Comparison of ENCODE assay signal across 12 mouse cellular contexts in the genomic region with DNA sequence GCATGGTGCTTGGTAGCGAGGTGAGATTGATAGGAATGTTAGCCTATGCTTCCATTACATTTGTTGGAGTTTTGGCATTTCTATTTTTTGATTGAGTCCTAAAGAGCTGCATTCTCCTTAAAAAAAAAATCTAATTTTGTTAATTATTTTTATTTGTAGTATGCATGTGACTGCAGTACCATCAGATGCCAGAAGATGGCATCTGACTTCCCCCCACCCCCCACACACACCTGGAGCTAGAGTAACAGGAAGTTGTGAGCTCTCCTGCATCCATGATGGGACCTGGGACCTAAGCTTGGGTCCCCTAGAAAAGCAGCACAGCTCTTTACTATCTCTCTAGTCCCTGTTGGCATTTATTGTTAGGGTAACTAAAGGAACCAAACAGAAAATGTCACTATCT.
DNase-seq lines count a peak whose midpoint lies in the region; TF ChIP-seq lines count a peak whose summit lies in the region.
"Had no signal": no experiment of that assay in that cellular context is flagged by ENCODE, and none has a peak within 500 bp of the region (broad histone marks: within the 10 kb centered on the region; RNA-seq: fewer than 3 reads in every experiment).

No protein-coding gene starts in this region.

- no peaks in the 10 kb centered on the region for H3K36me3 ChIP-seq in CH12.LX (replicated peaks in 1 of 2; ENCODE audit: control insufficient read depth in 1 of 2, insufficient read depth in 1 of 2, low read length in 1 of 2)
- H3K36me3 ChIP-seq: embryonic facial prominence, embryonic 15.5 days had no signal

- H3K9me3 ChIP-seq in CH12.LX (replicated peaks; ENCODE audit: low read length) = no peaks in the 10 kb centered on the region
- H3K9me3 ChIP-seq: embryonic facial prominence, embryonic 15.5 days had no signal

- H3K9ac ChIP-seq in CH12.LX (ENCODE audit: insufficient read depth, low read depth) = no peak overlapping the region
- H3K9ac ChIP-seq: embryonic facial prominence, embryonic 15.5 days had no signal

- no peak overlapping the region for H3K4me2 ChIP-seq in CH12.LX (ENCODE audit: insufficient read depth, low read depth, poor library complexity, severe bottlenecking)
- H3K4me2 ChIP-seq: embryonic facial prominence, embryonic 15.5 days had no signal

- no peak for TF ChIP-seq EP300 in CH12.LX (IDR thresholded peaks at IDR 0.05; ENCODE audit: low read length)

- no peak for TF ChIP-seq POLR2A in CH12.LX (IDR thresholded peaks at IDR 0.05; ENCODE audit: low read depth, low read length)
- no peak for TF ChIP-seq POLR2A in brain, embryonic 14.5 days (IDR thresholded peaks at IDR 0.05; ENCODE audit: borderline replicate concordance, extremely low read depth, insufficient read depth, insufficient read length, poor library complexity, severe bottlenecking)

- in situ Hi-C loops in CH12.LX (cut with MboI; ENCODE audit: low pct_ligation_motif_present, low pct_unique_long_range_greater_than_20kb, low sequenced_read_pairs) = loop anchor here (25.0 kb wide), 1 partner anchor 650 kb away; no protein-coding TSS in a partner anchor

- no peaks in the 10 kb centered on the region for H3K79me2 ChIP-seq in CH12.LX (replicated peaks; ENCODE audit: control insufficient read depth, extremely low read depth, insufficient read depth, poor library complexity, severe bottlenecking)

- H3K27me3 ChIP-seq in CH12.LX (replicated peaks) = no peaks in the 10 kb centered on the region
- H3K27me3 ChIP-seq: embryonic facial prominence, embryonic 15.5 days had no signal

- H3K4me1 ChIP-seq in CH12.LX (ENCODE audit: control insufficient read depth in 1 of 2, insufficient read depth in 2 of 2) = no peaks in the 10 kb centered on the region
- H3K4me1 ChIP-seq: embryonic facial prominence, embryonic 15.5 days had no signal

- no peak overlapping the region for H3K27ac ChIP-seq in layer of hippocampus, adult 2 months
- no peak overlapping the region for H3K27ac ChIP-seq in CH12.LX (ENCODE audit: insufficient read depth, low read depth)
- H3K27ac ChIP-seq: embryonic facial prominence, embryonic 15.5 days had no signal

- TF ChIP-seq CTCF in layer of hippocampus, adult 2 months (conservative IDR thresholded peaks at IDR 0.05) = peak; percentile 79
- peak; percentile 40 to 66 for TF ChIP-seq CTCF in CH12.LX (conservative IDR thresholded peaks at IDR 0.05 in 1 of 2, IDR thresholded peaks at IDR 0.05 in 1 of 2; ENCODE audit: low read depth in 2 of 2, low read length in 2 of 2)
- TF ChIP-seq CTCF in brain, embryonic 14.5 days (IDR thresholded peaks at IDR 0.05; ENCODE audit: borderline replicate concordance, extremely low read depth, insufficient read depth, insufficient read length) = peak; percentile 61; the same call in 1 of the 2 replicates

- dilution Hi-C loops in CH12.LX (cut with MboI; ENCODE audit: extremely low pct_ligation_motif_present, extremely low pct_unique_long_range_greater_than_20kb, low sequenced_read_pairs) = no loop called here

- no peak overlapping the region for H3K4me3 ChIP-seq in layer of hippocampus, adult 2 months
- H3K4me3 ChIP-seq in CH12.LX (replicated peaks in 1 of 3; ENCODE audit: low read depth in 2 of 3, low read length in 2 of 3, poor library complexity in 1 of 3) = no peak overlapping the region
- H3K4me3 ChIP-seq: embryonic facial prominence, embryonic 15.5 days had no signal

- DNase-seq in adrenal gland, postnatal 14 days = peak; percentile 6
- no peak for DNase-seq in adrenal gland, postnatal 36 days
- no peak for DNase-seq in layer of hippocampus, adult 2 months (ENCODE audit: low spot score in 2 of 2)
- no peak for DNase-seq in layer of hippocampus, adult 9-10 months (ENCODE audit: low spot score)
- peak; percentile 26 for DNase-seq in CH12.LX (ENCODE audit: extremely low read depth)
- no peak for DNase-seq in brain, embryonic 14.5 days (ENCODE audit: low read depth)
- DNase-seq in right cerebral cortex, adult 18-20 months = no peak
- no peak for DNase-seq in frontal cortex, adult 2 months (ENCODE audit: extremely low spot score in 1 of 2, low spot score in 1 of 2)
- DNase-seq: gastrocnemius, postnatal 36 days; lung, postnatal 36 days; thymus, adult 2 months had no signal

- TF ChIP-seq RAD21 in CH12.LX (IDR thresholded peaks at IDR 0.05; ENCODE audit: low read depth, low read length) = peak; percentile 36

TF ChIP-seq in CH12.LX, 34 proteins besides CTCF, POLR2A, EP300 and RAD21:
- TF ChIP-seq UBTF (IDR thresholded peaks at IDR 0.05; ENCODE audit: low read depth, low read length) (no peak), PAX5 (IDR thresholded peaks at IDR 0.05; ENCODE audit: low read length) (no peak), USF1 (IDR thresholded peaks at IDR 0.05; ENCODE audit: low read depth, low read length) (no peak), MAX (IDR thresholded peaks at IDR 0.05; ENCODE audit: low read length) (no peak), MEF2A (IDR thresholded peaks at IDR 0.05; ENCODE audit: borderline replicate concordance, low read depth, low read length) (no peak), MAZ (IDR thresholded peaks at IDR 0.05; ENCODE audit: low read depth, low read length) (no peak), SMC3 (IDR thresholded peaks at IDR 0.05; ENCODE audit: low read depth, low read length) (peak; percentile 52), CHD2 (IDR thresholded peaks at IDR 0.05; ENCODE audit: low read length) (peak; percentile 20; the same call in 1 of the 2 replicates), POLR2AphosphoS2 (IDR thresholded peaks at IDR 0.05; ENCODE audit: low read depth, low read length) (no peak), MXI1 (IDR thresholded peaks at IDR 0.05; ENCODE audit: low read depth, low read length) (no peak), ZC3H11A (IDR thresholded peaks at IDR 0.05; ENCODE audit: low read depth, low read length) (no peak), BHLHE40 (IDR thresholded peaks at IDR 0.05; ENCODE audit: low read depth, low read length) (no peak), NELFE (IDR thresholded peaks at IDR 0.05; ENCODE audit: low read depth, low read length) (no peak)

Comparison
In these comparisons a context has a peak if more than half of its experiments do, and no peak if none do; other contexts are left out.
1. DNase-seq: peak in adrenal gland, postnatal 14 days (single experiment) and CH12.LX (single experiment); none in adrenal gland, postnatal 36 days (0 of 2), layer of hippocampus, adult 2 months (0 of 2), layer of hippocampus, adult 9-10 months (single experiment), brain, embryonic 14.5 days (single experiment), right cerebral cortex, adult 18-20 months (single experiment) and frontal cortex, adult 2 months (0 of 2).
2. Peak in every context shown above with its lines, with median percentiles within 50 percentile points of each other: CTCF ChIP-seq.